Mouse (Mus musculus): Measurements from ENCODE around the gene Tst. TPM values are rescaled to one million over a fixed set of nuclear protein-coding genes. Genes with fewer than 3 reads are reported as not detected.

Tst gene
- polyA plus RNA-seq, 1 experiment from 2014 or later = 52.1 TPM

DNA sequence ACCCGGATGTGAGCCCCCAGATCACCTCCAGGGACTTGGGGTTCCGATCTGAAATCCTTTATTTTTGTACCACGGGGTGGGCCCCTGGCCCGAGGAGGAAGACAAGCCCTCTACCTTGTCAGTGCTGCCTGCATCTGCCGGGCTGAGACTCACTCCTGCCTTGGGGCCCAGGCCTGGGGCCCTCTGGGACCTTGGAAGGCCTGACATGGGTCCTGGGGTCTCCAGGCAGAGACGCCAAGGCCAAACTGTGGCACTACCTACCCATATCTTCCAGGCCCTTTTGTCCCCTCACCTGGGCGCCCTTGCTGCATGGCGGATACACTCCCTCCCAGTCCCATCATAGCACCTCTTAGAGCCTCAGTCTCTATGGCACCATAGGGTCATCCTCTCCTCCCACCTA is 32.8 kb upstream of the Tst start:
- Histone ChIP-seq H3K9me3 (replicated peaks) (no peaks in the 10 kb centered on the region), H3K4me2 (no peak overlapping the region)
- no peak for ATAC-seq (replicated peaks; ENCODE audit: low FRiP score)

DNA sequence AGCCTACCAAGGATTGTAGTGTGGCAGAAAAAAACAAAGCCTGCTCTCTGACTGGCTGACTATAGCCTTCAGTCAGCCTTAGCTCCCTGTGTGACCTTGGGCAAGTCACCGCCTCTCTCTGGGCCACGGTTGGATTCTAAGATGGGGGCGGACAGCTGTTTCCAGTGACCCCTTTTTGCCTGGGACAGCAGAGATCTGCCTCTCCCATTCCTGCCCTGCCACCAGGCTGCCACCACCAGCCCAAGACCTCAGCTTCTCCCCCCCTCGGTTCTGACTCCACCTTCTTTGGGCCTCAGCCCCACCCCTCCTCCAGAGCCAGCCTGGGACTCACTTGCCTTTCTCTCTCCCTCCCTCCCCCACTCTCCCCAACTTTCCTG is 32.3 kb upstream of the Tst start:
- H3K36me3 ChIP-seq = peaks cover 23% of the 10 kb centered on the region
- WGBS = 39% methylated on average over 4 of the region's 4 CpGs
- H3K27ac ChIP-seq = peak overlapping the region; percentile 84; the same call in 1 of the 2 replicates
- no peaks in the 10 kb centered on the region for H3K27me3 ChIP-seq
- no peak overlapping the region for H3K9ac ChIP-seq
- H3K4me2 ChIP-seq = peak overlapping the region; percentile 68
- H3K4me1 ChIP-seq = peaks cover 44% of the 10 kb centered on the region
- ATAC-seq (replicated peaks; ENCODE audit: low FRiP score) = no peak
- no peak overlapping the region for H3K4me3 ChIP-seq (replicated peaks)
- H3K9me3 ChIP-seq (replicated peaks) = no peaks in the 10 kb centered on the region

More for the DNA sequence above, 32.8 kb upstream of the Tst start:
- 54% methylated on average over 8 of the region's 8 CpGs for WGBS
- H3K9ac ChIP-seq = no peak overlapping the region
- no peak overlapping the region for H3K27ac ChIP-seq
- peaks cover 47% of the 10 kb centered on the region for H3K4me1 ChIP-seq
- H3K36me3 ChIP-seq = peaks cover 18% of the 10 kb centered on the region
- no peaks in the 10 kb centered on the region for H3K27me3 ChIP-seq
- no peak overlapping the region for H3K4me3 ChIP-seq (replicated peaks)

DNA sequence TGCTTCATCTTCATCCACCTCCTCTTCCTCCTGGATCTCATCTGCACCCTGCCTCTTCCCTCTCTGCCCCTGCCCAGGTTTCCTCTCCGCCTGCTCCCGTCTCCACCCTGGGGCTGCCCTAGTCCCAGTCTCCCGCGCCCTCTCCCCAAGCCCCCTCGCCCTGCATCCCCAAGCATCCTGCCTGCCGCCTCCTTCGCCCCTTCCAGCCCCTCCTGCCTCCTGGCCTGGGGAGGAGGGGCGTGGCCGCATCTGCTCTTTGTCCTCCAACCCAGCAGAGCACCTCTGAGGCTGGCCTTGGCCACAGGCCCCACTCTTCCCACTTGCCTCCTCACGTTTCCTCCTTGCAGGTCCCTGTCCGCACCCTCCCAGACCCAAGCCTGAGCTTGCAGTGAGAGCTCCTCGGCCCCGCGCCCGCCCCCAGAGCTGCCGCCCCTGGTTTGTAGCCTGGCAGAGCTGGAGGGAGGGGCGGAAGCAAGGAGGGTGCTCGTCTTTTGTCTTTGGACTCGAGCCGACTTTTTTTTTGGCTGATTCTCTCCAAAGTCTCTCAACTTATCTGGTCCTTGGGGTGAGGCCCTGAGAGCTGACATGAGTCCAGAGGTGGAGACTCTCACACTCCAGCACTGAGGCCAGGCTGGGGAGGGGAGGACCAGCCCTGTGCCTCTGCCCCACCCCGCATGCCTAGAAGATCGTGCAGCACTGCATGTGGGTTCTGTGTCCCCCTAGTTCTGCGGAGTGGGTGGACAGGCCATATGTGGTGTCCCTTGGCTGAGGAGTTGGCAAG is 31.7 kb upstream of the Tst start:
- Histone ChIP-seq H3K9ac (peak overlapping the region; percentile 26; the same call in 1 of the 2 replicates), H3K27me3 (no peaks in the 10 kb centered on the region), H3K9me3 (replicated peaks) (no peaks in the 10 kb centered on the region), H3K27ac (peak overlapping the region; percentile 84), H3K4me2 (peak overlapping the region; percentile 68), H3K36me3 (peaks cover 26% of the 10 kb centered on the region), H3K4me3 (replicated peaks) (peak overlapping the region; percentile 34), H3K4me1 (peaks cover 44% of the 10 kb centered on the region)
- WGBS = 22% methylated on average over 23 of the region's 23 CpGs
- peak; percentile 20 for ATAC-seq (replicated peaks; ENCODE audit: low FRiP score)

DNA sequence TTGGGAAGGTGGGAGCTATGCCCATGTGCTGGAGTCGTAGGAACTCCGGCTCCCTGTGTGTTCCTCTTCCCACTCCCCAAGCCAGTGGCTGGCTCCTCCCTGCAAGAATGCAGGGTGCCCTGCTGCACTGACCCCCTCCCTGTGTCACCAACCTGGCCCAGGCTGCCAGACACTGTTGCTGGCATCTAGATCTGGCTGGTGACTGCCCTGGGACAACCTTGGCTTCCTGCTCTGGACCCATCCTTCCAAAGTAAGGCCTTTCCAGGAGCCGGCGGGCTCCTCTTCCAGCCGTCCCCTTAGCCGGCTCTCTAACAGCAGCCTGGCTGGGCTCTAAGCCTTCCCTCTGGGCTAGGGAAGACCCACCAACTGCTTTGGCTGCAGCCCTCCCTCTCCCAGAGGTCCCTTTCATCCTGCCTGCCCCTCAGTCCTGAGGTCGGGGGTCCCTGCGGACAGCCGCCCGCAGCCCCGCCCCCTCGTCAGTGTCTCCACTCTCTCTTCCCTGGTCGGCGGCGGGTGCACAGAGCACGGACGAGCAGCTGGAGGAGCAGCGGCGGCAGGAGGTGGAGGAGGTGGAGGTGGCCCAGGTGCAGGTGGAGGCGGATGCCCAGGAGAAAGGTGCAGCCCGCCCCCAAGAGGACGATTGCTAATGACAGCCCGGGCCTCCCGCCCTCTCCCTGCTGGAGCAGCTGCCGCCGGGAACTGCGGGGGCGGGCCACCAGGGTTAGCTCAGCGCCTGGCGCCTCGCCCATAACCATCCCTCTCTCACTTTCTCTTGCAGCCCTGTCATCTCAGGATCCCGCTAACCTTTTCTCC is 30.9 kb upstream of the Tst start:
- H3K36me3 ChIP-seq = peaks cover 32% of the 10 kb centered on the region
- peaks cover 44% of the 10 kb centered on the region for H3K4me1 ChIP-seq
- no peaks in the 10 kb centered on the region for H3K27me3 ChIP-seq
- peak overlapping the region; percentile 34 for H3K4me3 ChIP-seq (replicated peaks)
- peak overlapping the region; percentile 68 for H3K4me2 ChIP-seq
- H3K9ac ChIP-seq = peak overlapping the region; percentile 26; the same call in 1 of the 2 replicates
- WGBS = 6% methylated on average over 31 of the region's 32 CpGs
- peak overlapping the region; percentile 84 for H3K27ac ChIP-seq
- peak; percentile 76 for ATAC-seq (replicated peaks; ENCODE audit: low FRiP score)
- H3K9me3 ChIP-seq (replicated peaks) = no peaks in the 10 kb centered on the region

DNA sequence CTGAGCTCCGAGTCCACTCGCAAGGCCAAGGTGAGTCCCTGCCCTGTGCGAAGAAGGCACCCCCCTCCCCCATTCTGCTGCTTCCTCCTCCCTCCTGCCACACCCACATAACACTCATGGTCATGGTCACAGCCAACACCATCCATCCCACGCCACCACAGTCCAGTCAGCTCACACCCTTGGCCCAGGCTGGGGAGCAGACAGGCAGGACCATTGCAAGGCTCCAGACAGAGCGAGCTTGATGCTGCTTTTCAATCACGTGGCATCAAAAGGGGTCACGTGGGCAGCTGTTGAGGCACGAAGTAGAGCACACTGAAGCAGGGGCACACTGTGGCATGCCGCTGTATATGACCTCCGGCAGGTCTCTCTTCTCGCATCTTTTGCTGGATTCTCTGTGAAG is 30.0 kb upstream of the Tst start:
- WGBS = 72% methylated on average over 11 of the region's 11 CpGs

DNA sequence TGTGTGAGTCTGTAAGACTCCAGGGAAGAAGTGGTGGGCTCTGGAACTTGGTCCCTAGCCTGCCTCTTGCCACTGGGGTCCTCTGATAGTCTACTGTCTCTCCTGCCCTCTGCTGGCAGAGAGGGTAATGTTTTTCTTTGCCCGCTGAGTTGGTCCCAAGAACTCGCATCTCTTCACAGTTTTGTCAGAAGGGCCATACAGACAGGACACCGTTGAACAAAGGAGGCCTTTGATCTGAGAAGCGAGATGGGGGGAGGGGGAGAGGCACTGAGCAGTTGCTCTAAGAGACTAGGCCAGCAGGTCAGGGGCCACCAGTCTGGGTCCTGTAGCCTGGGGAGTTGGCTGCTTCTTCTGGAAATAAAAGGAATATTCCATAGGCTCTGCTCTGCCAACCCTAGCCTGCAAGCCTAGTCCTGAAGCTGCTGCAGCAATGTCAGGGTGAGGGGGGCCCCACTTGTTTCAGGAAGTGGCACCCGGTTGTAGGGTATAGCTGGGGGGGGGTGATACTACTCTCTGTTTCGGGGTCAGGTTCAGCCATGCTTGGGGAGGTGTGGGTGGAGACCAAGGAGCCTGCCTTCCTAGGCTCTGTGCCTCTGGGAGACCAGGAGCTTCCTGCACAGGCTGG is 29.3 kb upstream of the Tst start:
- ATAC-seq (replicated peaks; ENCODE audit: low FRiP score) = no peak
- WGBS = 26% methylated on average over 6 of the region's 6 CpGs
- Histone ChIP-seq H3K4me2 (no peak overlapping the region), H3K36me3 (peaks cover 40% of the 10 kb centered on the region), H3K27ac (no peak overlapping the region), H3K4me1 (peaks cover 58% of the 10 kb centered on the region), H3K9ac (no peak overlapping the region), H3K9me3 (replicated peaks) (no peaks in the 10 kb centered on the region), H3K27me3 (no peaks in the 10 kb centered on the region), H3K4me3 (replicated peaks) (no peak overlapping the region)

More for the DNA sequence above, 30.0 kb upstream of the Tst start:
- H3K27ac ChIP-seq = 0 out of 2 replicates have a peak overlapping the region, but pooled peaks have one; percentile 77
- H3K9ac ChIP-seq = no peak overlapping the region
- H3K4me2 ChIP-seq = no peak overlapping the region
- no peak for ATAC-seq (replicated peaks; ENCODE audit: low FRiP score)
- H3K9me3 ChIP-seq (replicated peaks) = no peaks in the 10 kb centered on the region
- H3K36me3 ChIP-seq = peaks cover 40% of the 10 kb centered on the region
- H3K27me3 ChIP-seq = no peaks in the 10 kb centered on the region
- peaks cover 52% of the 10 kb centered on the region for H3K4me1 ChIP-seq
- H3K4me3 ChIP-seq (replicated peaks) = no peak overlapping the region

DNA sequence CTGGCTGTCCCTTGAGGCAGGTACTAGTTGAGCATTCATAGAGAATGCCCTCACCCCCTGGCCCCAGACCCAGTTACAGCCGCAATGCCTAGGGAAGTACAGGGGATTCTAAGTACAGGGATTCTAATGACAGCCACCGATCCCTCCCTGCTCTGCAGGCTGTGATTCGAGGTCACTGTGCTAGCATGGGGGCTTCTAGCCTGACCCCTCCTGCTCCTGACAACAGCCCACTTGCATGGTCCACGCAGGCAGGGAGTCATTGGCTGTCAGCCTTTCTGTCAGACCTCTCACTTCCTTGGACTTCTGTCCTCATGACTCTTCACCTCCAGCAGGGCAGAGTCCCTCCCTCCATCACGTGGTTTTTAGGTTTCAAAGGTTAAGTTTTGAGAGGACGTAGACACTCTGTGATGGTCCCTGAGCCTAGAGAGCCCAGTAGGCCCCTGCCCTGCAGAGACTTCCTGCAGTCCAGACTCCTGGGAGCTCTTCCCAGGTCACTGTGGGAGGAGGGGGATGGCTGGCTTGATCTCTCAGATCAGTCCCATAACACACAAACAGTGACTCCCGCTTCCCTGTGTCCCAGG is 25.9 kb upstream of the Tst start:
- Histone ChIP-seq H3K36me3 (peaks cover 40% of the 10 kb centered on the region), H3K9ac (no peak overlapping the region), H3K4me3 (replicated peaks) (no peak overlapping the region), H3K27me3 (0 out of 2 replicates have a peak, but pooled peaks cover 5% of the 10 kb centered on the region), H3K4me1 (peaks cover 53% of the 10 kb centered on the region), H3K4me2 (no peak overlapping the region), H3K9me3 (replicated peaks) (no peaks in the 10 kb centered on the region), H3K27ac (peak overlapping the region; percentile 54; the same call in 1 of the 2 replicates)
- WGBS = 70% methylated on average over 7 of the region's 7 CpGs
- no peak for ATAC-seq (replicated peaks; ENCODE audit: low FRiP score)

DNA sequence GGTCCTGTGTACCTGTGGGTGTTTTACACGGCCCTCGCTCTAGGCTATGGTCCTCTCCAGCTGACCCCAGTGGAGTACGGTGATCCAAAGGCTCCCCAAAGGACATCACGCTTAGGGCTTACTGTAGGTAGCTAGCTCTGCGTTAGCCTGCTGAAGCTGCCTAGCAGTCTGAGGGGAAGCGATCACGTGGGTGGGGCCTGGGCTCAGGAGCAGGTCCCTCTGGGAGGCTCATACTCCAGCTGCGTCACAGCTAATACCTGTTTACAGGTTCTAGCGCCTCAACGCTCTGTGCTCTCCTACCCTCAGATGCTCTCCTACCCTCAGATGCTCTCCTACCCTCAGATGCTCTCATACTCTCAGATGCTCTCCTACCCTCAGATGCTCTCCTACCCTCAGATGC is 25.2 kb upstream of the Tst start:
- Histone ChIP-seq H3K9me3 (replicated peaks) (no peaks in the 10 kb centered on the region), H3K27me3 (0 out of 2 replicates have a peak, but pooled peaks cover 7% of the 10 kb centered on the region), H3K4me3 (replicated peaks) (no peak overlapping the region), H3K4me1 (peaks cover 46% of the 10 kb centered on the region), H3K36me3 (peaks cover 38% of the 10 kb centered on the region), H3K4me2 (0 out of 2 replicates have a peak overlapping the region, but pooled peaks have one; percentile 86), H3K27ac (no peak overlapping the region), H3K9ac (no peak overlapping the region)
- no peak for ATAC-seq (replicated peaks; ENCODE audit: low FRiP score)
- 86% methylated on average over 10 of the region's 10 CpGs for WGBS

DNA sequence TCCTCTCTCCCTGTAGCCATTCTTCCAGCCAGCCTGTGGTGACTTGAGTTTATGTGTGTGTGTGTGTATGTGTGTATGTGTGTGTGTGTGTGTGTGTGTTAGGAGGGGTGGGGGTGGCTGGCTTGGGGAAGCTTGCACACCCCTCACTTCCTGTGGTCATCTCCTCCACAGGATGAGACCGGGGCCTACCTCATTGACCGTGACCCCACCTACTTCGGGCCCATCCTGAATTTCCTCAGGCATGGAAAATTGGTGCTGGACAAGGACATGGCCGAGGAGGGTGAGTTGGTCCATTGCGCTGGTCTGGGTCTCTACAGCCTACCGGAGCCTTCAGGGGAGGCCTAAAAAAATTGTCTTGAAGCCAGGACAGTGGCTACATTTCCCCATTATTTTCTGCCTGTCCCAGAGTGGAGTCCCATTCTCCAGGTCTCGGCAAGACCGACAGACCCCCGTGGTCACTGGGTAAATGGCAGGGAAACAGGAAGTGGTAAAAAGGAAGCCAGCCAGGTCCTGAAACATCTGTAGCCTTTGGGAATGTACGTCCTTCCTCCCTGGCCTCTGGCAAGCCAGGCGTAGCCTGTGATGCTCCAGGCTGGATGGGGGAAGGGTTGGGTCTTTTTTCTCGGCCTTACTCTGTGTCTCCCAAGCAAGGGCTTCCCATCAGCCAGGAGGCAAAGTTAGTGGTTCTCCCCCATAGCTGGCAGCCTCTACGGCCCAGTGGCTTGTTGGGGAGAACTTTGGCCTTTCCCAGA is 24.3 kb upstream of the Tst start:
- Histone ChIP-seq H3K9me3 (replicated peaks) (no peaks in the 10 kb centered on the region), H3K4me3 (replicated peaks) (peak overlapping the region; percentile 64), H3K36me3 (peaks cover 34% of the 10 kb centered on the region), H3K9ac (peak overlapping the region; percentile 61; the same call in 1 of the 2 replicates), H3K27ac (peak overlapping the region; percentile 81), H3K4me2 (peak overlapping the region; percentile 86), H3K27me3 (0 out of 2 replicates have a peak, but pooled peaks cover 7% of the 10 kb centered on the region), H3K4me1 (peaks cover 38% of the 10 kb centered on the region)
- no peak for ATAC-seq (replicated peaks; ENCODE audit: low FRiP score)
- WGBS = 62% methylated on average over 13 of the region's 13 CpGs

DNA sequence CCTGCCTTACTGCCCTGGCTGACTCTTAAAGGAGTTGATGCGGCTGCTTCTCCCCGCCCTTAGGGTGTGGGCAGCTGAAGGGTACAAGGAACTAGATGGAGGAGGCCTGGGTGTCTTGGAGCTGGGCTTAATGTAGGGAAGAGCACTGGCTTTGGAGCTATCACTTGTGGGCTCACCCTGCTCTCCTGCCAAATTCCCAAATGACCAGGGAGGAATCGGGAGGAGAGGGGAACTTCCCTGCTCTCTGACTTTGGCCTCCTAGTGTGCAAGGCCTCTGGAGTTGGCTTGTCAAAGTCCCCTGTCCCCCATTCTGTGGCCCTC is 23.4 kb upstream of the Tst start:
- ATAC-seq (replicated peaks; ENCODE audit: low FRiP score) = no peak
- Histone ChIP-seq H3K9me3 (replicated peaks) (no peaks in the 10 kb centered on the region), H3K4me1 (peaks cover 31% of the 10 kb centered on the region), H3K9ac (peak overlapping the region; percentile 61), H3K4me2 (peak overlapping the region; percentile 86), H3K4me3 (replicated peaks) (peak overlapping the region; percentile 64), H3K27ac (peak overlapping the region; percentile 81), H3K36me3 (peaks cover 28% of the 10 kb centered on the region), H3K27me3 (0 out of 2 replicates have a peak, but pooled peaks cover 7% of the 10 kb centered on the region)
- 6% methylated on average over 3 of the region's 3 CpGs for WGBS

Data from kidney, embryonic 15.5 days (tissue).